Mouse (Mus musculus) liver, adult 2 months (tissue): ENCODE data around the gene Zc3h7a.

Experiments
- CTCF ChIP-seq: fragments of 200-500 bp; IDR thresholded peaks from 2 replicates; pipeline ENCODE4 v1.5.1; 2011; ENCODE audit warnings: low read depth, low read length, control low read depth
- POLR2A ChIP-seq: fragments of 200-500 bp; IDR thresholded peaks from 2 replicates; pipeline ENCODE4 v1.6.1; 2011; ENCODE audit warnings: low read length, control low read depth; ENCODE audit not compliant: insufficient read depth; ENCODE audit errors: extremely low read depth

DNA sequence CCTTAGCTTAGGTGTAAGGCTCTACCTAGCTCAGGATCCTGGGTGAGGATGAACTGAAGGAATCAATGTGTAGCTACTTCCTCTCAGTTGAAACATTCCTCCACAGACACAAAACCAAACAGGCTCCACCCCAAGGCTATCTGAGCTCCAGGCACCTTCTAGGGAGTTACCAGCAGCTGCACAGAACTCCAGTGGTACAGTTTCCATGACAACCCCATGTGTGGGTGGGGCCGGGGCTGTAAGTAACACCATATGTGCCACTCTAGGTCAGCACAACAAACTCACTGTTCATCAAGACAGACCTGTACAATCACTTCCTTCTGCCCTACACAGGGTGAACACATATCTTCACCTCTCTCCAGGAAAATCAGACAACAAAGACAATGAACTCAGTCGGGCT, 22.3 kb upstream of the Zc3h7a start:
- TF ChIP-seq CTCF (no peak), POLR2A (no peak)
